ENCODE assay signal across 16 mouse cellular contexts in genomic region chr1:12055865-12056560, GRCm38 (mm10).
A peak's percentile ranks its signal among the peaks of the same experiment; 100 is the strongest.
DNase-seq lines count a peak whose midpoint lies in the region; ATAC-seq and TF ChIP-seq lines count a peak whose summit lies in the region.
"Had no signal": no experiment of that assay in that cellular context is flagged by ENCODE, and none has a peak within 500 bp of the region (broad histone marks: within the 10 kb centered on the region; RNA-seq: fewer than 3 reads in every experiment).

No protein-coding gene starts in this region.

- 51% methylated on average over 3 of the region's 3 CpGs for WGBS in neural tube, embryonic 11.5 days
- 7% methylated on average over 3 of the region's 3 CpGs for WGBS in forebrain, postnatal 0 days
- WGBS in midbrain, embryonic 12.5 days: 13% methylated on average over 3 of the region's 3 CpGs

- H3K4me3 ChIP-seq in neural tube, embryonic 11.5 days (ENCODE audit: low read depth, low read length): no peak overlapping the region
- H3K4me3 ChIP-seq in forebrain, postnatal 0 days (ENCODE audit: low read depth, low read length): no peak overlapping the region
- no peak overlapping the region for H3K4me3 ChIP-seq in midbrain, embryonic 12.5 days
- H3K4me3 ChIP-seq: limb, embryonic 12.5 days; megakaryocyte, embryonic 14.5 days had no signal

- peak; percentile 84 for ATAC-seq in neural tube, embryonic 11.5 days (ENCODE audit: insufficient read depth, low FRiP score, low TSS enrichment)
- 0 out of 2 replicates have a peak, but pooled peaks have one; percentile 20 for ATAC-seq in forebrain, postnatal 0 days
- ATAC-seq in midbrain, embryonic 12.5 days (ENCODE audit: low FRiP score, low read depth): peak; percentile 97
- ATAC-seq: activated CD4-positive, CD25-positive, alpha-beta regulatory T cell, adult 4 months; liver, postnatal 0 days had no signal

- no peak for TF ChIP-seq CTCF in forebrain, postnatal 0 days (IDR thresholded peaks at IDR 0.05; ENCODE audit: low read depth)

- peak; percentile 24 for DNase-seq in neural tube, embryonic 11.5 days (ENCODE audit: low spot score)
- DNase-seq in neural tube, embryonic 10.5 days (ENCODE audit: extremely low spot score, low spot score): no peak
- no peak for DNase-seq in forebrain, postnatal 0 days
- DNase-seq in ovary, postnatal 14 days (ENCODE audit: low spot score): no peak
- no peak for DNase-seq in layer of hippocampus, adult 9-10 months (ENCODE audit: low spot score)
- no peak for DNase-seq in spleen, postnatal 10 days (ENCODE audit: low spot score in 2 of 2)
- DNase-seq in ovary, postnatal 10 days (ENCODE audit: low spot score): no peak
- DNase-seq: cerebellum, postnatal 25 days; heart, postnatal 14 days; kidney, adult 8-10 months; liver, postnatal 0 days; thymus, adult 2 months had no signal

- H3K27me3 ChIP-seq in neural tube, embryonic 11.5 days (ENCODE audit: control insufficient read depth, insufficient read depth, low read length): no peaks in the 10 kb centered on the region
- H3K27me3 ChIP-seq in forebrain, postnatal 0 days (ENCODE audit: insufficient read depth, low read length): no peaks in the 10 kb centered on the region
- H3K27me3 ChIP-seq in midbrain, embryonic 12.5 days: peaks cover 60% of the 10 kb centered on the region
- H3K27me3 ChIP-seq: limb, embryonic 12.5 days; megakaryocyte, embryonic 14.5 days had no signal

- no peaks in the 10 kb centered on the region for H3K4me1 ChIP-seq in neural tube, embryonic 11.5 days (ENCODE audit: control insufficient read depth, insufficient read depth, low read length)
- H3K4me1 ChIP-seq in forebrain, postnatal 0 days (ENCODE audit: insufficient read depth): no peaks in the 10 kb centered on the region
- 0 out of 2 replicates have a peak, but pooled peaks cover 3% of the 10 kb centered on the region for H3K4me1 ChIP-seq in midbrain, embryonic 12.5 days
- H3K4me1 ChIP-seq: megakaryocyte, embryonic 14.5 days had no signal

- no peaks in the 10 kb centered on the region for H3K9me3 ChIP-seq in neural tube, embryonic 11.5 days (ENCODE audit: control insufficient read depth, low read length)
- H3K9me3 ChIP-seq in forebrain, postnatal 0 days (ENCODE audit: low read length): no peaks in the 10 kb centered on the region
- no peaks in the 10 kb centered on the region for H3K9me3 ChIP-seq in midbrain, embryonic 12.5 days
- H3K9me3 ChIP-seq: limb, embryonic 12.5 days; megakaryocyte, embryonic 14.5 days had no signal

- H3K4me2 ChIP-seq in neural tube, embryonic 11.5 days (ENCODE audit: low read depth): no peak overlapping the region
- H3K4me2 ChIP-seq in forebrain, postnatal 0 days (ENCODE audit: low read depth): no peak overlapping the region
- no peak overlapping the region for H3K4me2 ChIP-seq in midbrain, embryonic 12.5 days (replicated peaks)
- H3K4me2 ChIP-seq: limb, embryonic 12.5 days had no signal

- no peaks in the 10 kb centered on the region for H3K36me3 ChIP-seq in neural tube, embryonic 11.5 days (ENCODE audit: control insufficient read depth, insufficient read depth, low read length)
- no peaks in the 10 kb centered on the region for H3K36me3 ChIP-seq in forebrain, postnatal 0 days (ENCODE audit: insufficient read depth)
- no peaks in the 10 kb centered on the region for H3K36me3 ChIP-seq in midbrain, embryonic 12.5 days
- H3K36me3 ChIP-seq: limb, embryonic 12.5 days had no signal

- no peak overlapping the region for H3K27ac ChIP-seq in neural tube, embryonic 11.5 days (ENCODE audit: low read depth, low read length)
- no peak overlapping the region for H3K27ac ChIP-seq in forebrain, postnatal 0 days (ENCODE audit: low read depth, low read length)
- no peak overlapping the region for H3K27ac ChIP-seq in midbrain, embryonic 12.5 days (replicated peaks)
- H3K27ac ChIP-seq: limb, embryonic 12.5 days had no signal

- H3K9ac ChIP-seq in neural tube, embryonic 11.5 days (ENCODE audit: low read length): no peak overlapping the region
- no peak overlapping the region for H3K9ac ChIP-seq in forebrain, postnatal 0 days
- H3K9ac ChIP-seq in midbrain, embryonic 12.5 days (replicated peaks): no peak overlapping the region
- H3K9ac ChIP-seq: limb, embryonic 12.5 days; liver, postnatal 0 days had no signal

Comparison
In these comparisons a context has a peak if more than half of its experiments do, and no peak if none do; other contexts are left out.
1. ATAC-seq: peak in every context shown above with its lines; median percentile 97 in midbrain, embryonic 12.5 days; 84 in neural tube, embryonic 11.5 days; 20 in forebrain, postnatal 0 days.